8 mouse cellular contexts compared by ENCODE assay signal in genomic region chr11:61957296-61957813, GRCm38 (mm10). TPM values are rescaled to one million over a fixed set of nuclear protein-coding genes. Genes with fewer than 3 reads are reported as not detected.
DNase-seq lines count a peak whose midpoint lies in the region; ATAC-seq lines count a peak whose summit lies in the region.

No protein-coding gene starts in this region.

- H3K27me3 ChIP-seq in hindbrain, embryonic 15.5 days = peaks cover 6% of the 10 kb centered on the region; the same call in 1 of the 2 replicates
- H3K27me3 ChIP-seq in midbrain, embryonic 10.5 days (ENCODE audit: low read depth, poor library complexity, severe bottlenecking) = peaks cover 34% of the 10 kb centered on the region

- H3K9me3 ChIP-seq in hindbrain, embryonic 15.5 days = no peaks in the 10 kb centered on the region
- H3K9me3 ChIP-seq in midbrain, embryonic 10.5 days (replicated peaks) = no peaks in the 10 kb centered on the region

- WGBS in hindbrain, embryonic 15.5 days = 5% methylated on average over 25 of the region's 25 CpGs
- 6% methylated on average over 25 of the region's 25 CpGs for WGBS in midbrain, embryonic 10.5 days

- no peak overlapping the region for H3K27ac ChIP-seq in hindbrain, embryonic 15.5 days (replicated peaks)
- H3K27ac ChIP-seq in midbrain, embryonic 10.5 days (replicated peaks) = 0 out of 2 replicates have a peak overlapping the region, but pooled peaks have one; percentile 67

- peak overlapping the region; percentile 51 for H3K9ac ChIP-seq in hindbrain, embryonic 15.5 days

- peak overlapping the region; percentile 75 for H3K4me3 ChIP-seq in hindbrain, embryonic 15.5 days
- H3K4me3 ChIP-seq in midbrain, embryonic 10.5 days = peak overlapping the region; percentile 90

- 0 out of 2 replicates have a peak, but pooled peaks cover 3% of the 10 kb centered on the region for H3K4me1 ChIP-seq in hindbrain, embryonic 15.5 days (replicated peaks)
- H3K4me1 ChIP-seq in midbrain, embryonic 10.5 days = peaks cover 10% of the 10 kb centered on the region

- peak; percentile 29 for DNase-seq in layer of hippocampus, adult 9-10 months (ENCODE audit: low spot score)
- no peak for DNase-seq in layer of hippocampus, postnatal 10 days (ENCODE audit: low spot score in 2 of 2)
- DNase-seq in MN1 (ENCODE audit: low spot score) = peak; percentile 28
- DNase-seq in embryo, embryonic 10 days (ENCODE audit: low spot score) = peak; percentile 57
- DNase-seq in midbrain, embryonic 10.5 days (ENCODE audit: low spot score) = peak; percentile 30
- no peak for DNase-seq in B cell, adult 2 months
- DNase-seq in gastrocnemius, postnatal 25 days = no peak

- ATAC-seq in hindbrain, embryonic 15.5 days (ENCODE audit: low FRiP score, low read depth) = no peak; the same call in 1 of the 2 replicates

- H3K36me3 ChIP-seq in hindbrain, embryonic 15.5 days = no peaks in the 10 kb centered on the region
- H3K36me3 ChIP-seq in midbrain, embryonic 10.5 days = no peaks in the 10 kb centered on the region

- H3K4me2 ChIP-seq in hindbrain, embryonic 15.5 days = peak overlapping the region; percentile 99

RNA-seq across cellular contexts. Expression of gene Specc1, which starts 0.8 kb away (rescaled TPM):
- 10 to 100 TPM; 38.6 to 39.0 TPM for total RNA-seq in layer of hippocampus, postnatal 10 days (2021)
- polyA plus RNA-seq in hindbrain, embryonic 15.5 days (2015; fragmentation: Nextera tagmentation; extraction: Ambion mirVana) = 10.2 and 13.7 TPM in 2 replicates
- 10.1 and 13.3 TPM in 2 replicates for polyA plus RNA-seq in midbrain, embryonic 10.5 days (2016; fragmentation: Nextera tagmentation; extraction: Ambion mirVana)
- total RNA-seq in gastrocnemius, postnatal 25 days (2021) = 1 to 10 TPM; 1.9 to 2.8 TPM

RNA-seq across cellular contexts. Expression of gene Akap10, which starts 27.3 kb away (rescaled TPM):
- 10 to 100 TPM; 26.4 to 31.2 TPM for total RNA-seq in layer of hippocampus, postnatal 10 days (2021)
- polyA plus RNA-seq in hindbrain, embryonic 15.5 days (2015; fragmentation: Nextera tagmentation; extraction: Ambion mirVana) = 12.5 and 12.9 TPM in 2 replicates
- 13.7 and 14.7 TPM in 2 replicates for polyA plus RNA-seq in midbrain, embryonic 10.5 days (2016; fragmentation: Nextera tagmentation; extraction: Ambion mirVana)
- total RNA-seq in gastrocnemius, postnatal 25 days (2021) = 1 to 10 TPM; 6.6 to 9.8 TPM

Comparison
In these comparisons a context has a peak if more than half of its experiments do, and no peak if none do; other contexts are left out.
1. DNase-seq: peak in layer of hippocampus, adult 9-10 months (single experiment), MN1 (single experiment), embryo, embryonic 10 days (single experiment) and midbrain, embryonic 10.5 days (single experiment); none in layer of hippocampus, postnatal 10 days (0 of 2), B cell, adult 2 months (0 of 2) and gastrocnemius, postnatal 25 days (single experiment).
2. RNA of gene Specc1, which starts 0.8 kb away (total RNA-seq): 38.6 to 39.0 TPM in layer of hippocampus, postnatal 10 days; 1.9 to 2.8 TPM in gastrocnemius, postnatal 25 days; every median in the first group is over 10 times any median in the second.